Mouse (Mus musculus) CH12.LX (cell line): ENCODE data around the gene Rabgap1l. TPM values are rescaled to one million over a fixed set of nuclear protein-coding genes. Genes with fewer than 3 reads are reported as not detected.

Experiments used
- DNase-seq: peaks from one replicate; pipeline ENCODE4 v3.0.0-alpha.2; 2013; ENCODE audit errors: extremely low read depth
- H3K27ac ChIP-seq: 2 replicates; pipeline ENCODE4 v1.5.1; 2012; ENCODE audit warnings: low read depth, mild to moderate bottlenecking, control low read depth, moderate library complexity; ENCODE audit not compliant: insufficient read depth
- H3K27me3 ChIP-seq: replicated peaks from 2 replicates; pipeline ENCODE3; 2012; ENCODE audit warnings: inconsistent platforms
- H3K36me3 ChIP-seq, 2 experiments: replicated peaks in 1 of 2; 2 replicates each; pipeline versions ENCODE3 to v1.6.1; 2012; ENCODE audit warnings: inconsistent platforms in 1 of 2, low read length in 1 of 2, mild to moderate bottlenecking in 1 of 2, mixed read lengths in 1 of 2, moderate library complexity in 1 of 2; ENCODE audit not compliant: control insufficient read depth in 1 of 2, insufficient read depth in 1 of 2
- H3K4me1 ChIP-seq, 2 experiments: 2 replicates each; pipeline ENCODE4 v1.6.1; 2012; ENCODE audit warnings: inconsistent platforms in 1 of 2, moderate library complexity in 1 of 2; ENCODE audit not compliant: insufficient read depth in 2 of 2, control insufficient read depth in 1 of 2
- H3K4me2 ChIP-seq: 2 replicates; pipeline ENCODE4 v1.6.1; 2012; ENCODE audit warnings: low read depth, mild to moderate bottlenecking, control low read depth; ENCODE audit not compliant: poor library complexity, insufficient read depth, severe bottlenecking
- H3K4me3 ChIP-seq, 3 experiments: fragments of 150-350 bp in 1 of 3; sonication (generic) in 1 of 3; replicated peaks in 1 of 3; 2 replicates each; pipeline versions ENCODE3 to v1.5.1; 2011 to 2012; ENCODE audit warnings: low read depth in 2 of 3, low read length in 2 of 3, mild to moderate bottlenecking in 2 of 3, moderate library complexity in 2 of 3, control low read depth in 1 of 3, improper control_type of control experiment in 1 of 3, inconsistent platforms in 1 of 3, mixed read lengths in 1 of 3; ENCODE audit not compliant: poor library complexity in 1 of 3
- H3K79me2 ChIP-seq: replicated peaks from 2 replicates; pipeline ENCODE4 v1.6.1; 2012; ENCODE audit warnings: mild to moderate bottlenecking, moderate library complexity; ENCODE audit not compliant: control insufficient read depth, poor library complexity, insufficient read depth, severe bottlenecking; ENCODE audit errors: extremely low read depth
- H3K9ac ChIP-seq: 2 replicates; pipeline ENCODE4 v1.6.1; 2012; ENCODE audit warnings: low read depth, mild to moderate bottlenecking, control low read depth, moderate library complexity; ENCODE audit not compliant: insufficient read depth
- H3K9me3 ChIP-seq: replicated peaks from 2 replicates; pipeline ENCODE3; 2012; ENCODE audit warnings: low read length, inconsistent platforms, mixed read lengths
- BHLHE40 ChIP-seq: IDR thresholded peaks from 2 replicates; pipeline ENCODE4 v1.6.1; 2011; ENCODE audit warnings: mild to moderate bottlenecking, low read depth, low read length, improper control_type of control experiment
- EP300 ChIP-seq: IDR thresholded peaks from 2 replicates; pipeline ENCODE4 v1.6.1; 2011; ENCODE audit warnings: low read length, improper control_type of control experiment
- IRF4 ChIP-seq: IDR thresholded peaks from 2 replicates; pipeline ENCODE4 v1.6.1; 2014; ENCODE audit warnings: low read depth, mild to moderate bottlenecking, inconsistent platforms, low read length, improper control_type of control experiment
- MAFK ChIP-seq: IDR thresholded peaks from 2 replicates; pipeline ENCODE4 v1.6.1; 2011; ENCODE audit warnings: low read length, improper control_type of control experiment; ENCODE audit not compliant: insufficient replicate concordance
- MAX ChIP-seq: IDR thresholded peaks from 2 replicates; pipeline ENCODE4 v1.6.1; 2011; ENCODE audit warnings: low read length, improper control_type of control experiment
- MAZ ChIP-seq: IDR thresholded peaks from 2 replicates; pipeline ENCODE4 v1.6.1; 2012; ENCODE audit warnings: low read depth, mild to moderate bottlenecking, inconsistent platforms, low read length, improper control_type of control experiment, moderate library complexity
- MYC ChIP-seq: IDR thresholded peaks from 2 replicates; pipeline ENCODE4 v1.6.1; 2011; ENCODE audit warnings: low read depth, mild to moderate bottlenecking, improper control_type of control experiment, low read length
- NELFE ChIP-seq: IDR thresholded peaks from 2 replicates; pipeline ENCODE4 v1.6.1; 2011; ENCODE audit warnings: low read depth, low read length, improper control_type of control experiment
- POLR2A ChIP-seq: IDR thresholded peaks from 2 replicates; pipeline ENCODE4 v1.6.1; 2011; ENCODE audit warnings: low read depth, mild to moderate bottlenecking, improper control_type of control experiment, low read length
- RAD21 ChIP-seq: IDR thresholded peaks from 2 replicates; pipeline ENCODE4 v1.6.1; 2011; ENCODE audit warnings: low read depth, mild to moderate bottlenecking, low read length, improper control_type of control experiment, moderate library complexity
- SIN3A ChIP-seq: IDR thresholded peaks from 2 replicates; pipeline ENCODE4 v1.6.1; 2012; ENCODE audit warnings: low read length, improper control_type of control experiment, inconsistent platforms
- SMC3 ChIP-seq: IDR thresholded peaks from 2 replicates; pipeline ENCODE4 v1.6.1; 2011; ENCODE audit warnings: low read depth, low read length, improper control_type of control experiment
- TCF12 ChIP-seq: IDR thresholded peaks from 2 replicates; pipeline ENCODE4 v1.6.1; 2014; ENCODE audit warnings: low read depth, mild to moderate bottlenecking, inconsistent platforms, low read length, improper control_type of control experiment
- UBTF ChIP-seq: IDR thresholded peaks from 2 replicates; pipeline ENCODE4 v1.6.1; 2012; ENCODE audit warnings: low read depth, mild to moderate bottlenecking, inconsistent platforms, low read length, improper control_type of control experiment, moderate library complexity
- USF2 ChIP-seq: conservative IDR thresholded peaks from 2 replicates; pipeline ENCODE4 v1.6.1; 2011; ENCODE audit warnings: low read depth, low read length, improper control_type of control experiment
- ZKSCAN1 ChIP-seq: IDR thresholded peaks from 2 replicates; pipeline ENCODE4 v1.6.1; 2012; ENCODE audit warnings: low read depth, inconsistent platforms, low read length, improper control_type of control experiment, borderline replicate concordance
- ZMIZ1 ChIP-seq: IDR thresholded peaks from 2 replicates; pipeline ENCODE4 v1.6.1; 2012; ENCODE audit warnings: low read depth, mild to moderate bottlenecking, inconsistent platforms, low read length, improper control_type of control experiment
- dilution Hi-C: fragments of 300-500 bp; cut with MboI; formaldehyde crosslinking; loops from 2 replicates; pipeline ENCODE4 v1.14.3; 2020; ENCODE audit warnings: low sequenced_read_pairs; ENCODE audit not compliant: extremely low pct_unique_long_range_greater_than_20kb, extremely low pct_ligation_motif_present
- in situ Hi-C: fragments of 300-500 bp; cut with MboI; formaldehyde crosslinking; loops from 3 replicates; pipeline ENCODE4 v1.14.3; 2019; ENCODE audit warnings: low sequenced_read_pairs, low pct_ligation_motif_present, low pct_unique_long_range_greater_than_20kb, mixed read lengths
- polyA plus RNA-seq: library from polyadenylated mRNA; unstranded; fragments of >175 nt; gene quantifications from 2 replicates; pipeline ENCODE4 v1.2.1, GENCODE M21; 2012; ENCODE audit warnings: low read depth; ENCODE audit not compliant: insufficient read length
- total RNA-seq, 2 experiments: library from RNA; depleted of rRNA; stranded (reverse); fragments of 300-350 nt in 1 of 2; fragments of >200 nt in 1 of 2; gene quantifications; 2 replicates each; pipeline ENCODE4 v1.2.3; 2012 to 2014

Gene Rabgap1l
- total and polyA plus RNA-seq, 3 experiments, result 84.0 to 109 (median 85.6) TPM

GRCm38 (mm10) chr1:160330828-160331227 lies 462.2 kb downstream of the Rabgap1l start:
- H3K27me3 ChIP-seq, result no peaks in the 10 kb centered on the region
- no peak overlapping the region for H3K4me3 ChIP-seq
- H3K4me2 ChIP-seq, result no peak overlapping the region
- DNase-seq, result no peak
- no peaks in the 10 kb centered on the region for H3K79me2 ChIP-seq
- peaks cover 0 to 10% of the 10 kb centered on the region in 2 experiments; a peak in 2 of 4 replicates for H3K4me1 ChIP-seq
- TF ChIP-seq BHLHE40, result no peak
- no peak for TF ChIP-seq UBTF
- TF ChIP-seq SMC3, result no peak
- no peak for TF ChIP-seq MAZ
- TF ChIP-seq USF2, result no peak
- TF ChIP-seq IRF4, result no peak
- H3K27ac ChIP-seq, result no peak overlapping the region
- H3K36me3 ChIP-seq, result no peaks in the 10 kb centered on the region
- H3K9me3 ChIP-seq, result no peaks in the 10 kb centered on the region
- no peak overlapping the region for H3K9ac ChIP-seq
- in situ Hi-C loops (no loop called here), dilution Hi-C loops (no loop called here)

- Histone ChIP-seq H3K27ac (no peak overlapping the region), H3K4me1 (peaks cover 0 to 10% of the 10 kb centered on the region in 2 experiments; a peak in 2 of 4 replicates), H3K79me2 (no peaks in the 10 kb centered on the region), H3K4me3 (no peak overlapping the region), H3K36me3 (no peaks in the 10 kb centered on the region), H3K9me3 (no peaks in the 10 kb centered on the region), H3K27me3 (no peaks in the 10 kb centered on the region), H3K4me2 (no peak overlapping the region), H3K9ac (no peak overlapping the region)
- in situ Hi-C loops (no loop called here), dilution Hi-C loops (no loop called here)
- no peak for DNase-seq
- no peak for TF ChIP-seq USF2
- TF ChIP-seq ZKSCAN1, result no peak
- TF ChIP-seq ZMIZ1, result no peak
- no peak for TF ChIP-seq SIN3A
- no peak for TF ChIP-seq MAX
- TF ChIP-seq TCF12, result no peak
- no peak for TF ChIP-seq UBTF
- no peak for TF ChIP-seq NELFE
- TF ChIP-seq EP300, result no peak
- no peak for TF ChIP-seq MYC
Measured at GRCm38 (mm10) chr1:160330222-160330621, 462.8 kb downstream of the Rabgap1l start.

- in situ Hi-C loops, result no loop called here
- H3K4me3 ChIP-seq, result no peak overlapping the region
- no peaks in the 10 kb centered on the region for H3K9me3 ChIP-seq
- peaks cover 0 to 10% of the 10 kb centered on the region in 2 experiments; a peak in 2 of 4 replicates for H3K4me1 ChIP-seq
- TF ChIP-seq RAD21, result peak; percentile 4
- no peak for TF ChIP-seq MAZ
- TF ChIP-seq POLR2A, result no peak
- no peak for TF ChIP-seq IRF4
- TF ChIP-seq MAFK, result no peak
- TF ChIP-seq, all 38 proteins: peak for 1
- Histone ChIP-seq H3K4me2 (no peak overlapping the region), H3K36me3 (peaks cover 0 to 2% of the 10 kb centered on the region in 2 experiments), H3K27ac (no peak overlapping the region), H3K9ac (no peak overlapping the region), H3K79me2 (no peaks in the 10 kb centered on the region), H3K27me3 (no peaks in the 10 kb centered on the region)
- DNase-seq, result no peak
- dilution Hi-C loops, result no loop called here
Measured at GRCm38 (mm10) chr1:160329788-160330187, 463.2 kb downstream of the Rabgap1l start.
